Mouse (Mus musculus) layer of hippocampus, adult 6 months (tissue): ENCODE results near the gene Vmn1r226. TPM values are rescaled to one million over a fixed set of nuclear protein-coding genes. Genes with fewer than 3 reads are reported as not detected.

Source experiments
- long read RNA-seq, 2 experiments: library from polyadenylated mRNA; unstranded; transcript quantifications; one replicate each; pipeline ENCODE4 v2.0.0; 2019 to 2020
- polyA plus RNA-seq: library from polyadenylated mRNA; unstranded; fragments of <200 nt; fragmentation: Nextera tagmentation; gene quantifications from 2 replicates; pipeline ENCODE4 v1.2.3, GENCODE M21; 2021

The Vmn1r226 gene
- not detected in 2 replicates for polyA plus RNA-seq
- long read RNA-seq, experiment 1: 0 reads
- long read RNA-seq, experiment 2: 0 reads

DNA sequence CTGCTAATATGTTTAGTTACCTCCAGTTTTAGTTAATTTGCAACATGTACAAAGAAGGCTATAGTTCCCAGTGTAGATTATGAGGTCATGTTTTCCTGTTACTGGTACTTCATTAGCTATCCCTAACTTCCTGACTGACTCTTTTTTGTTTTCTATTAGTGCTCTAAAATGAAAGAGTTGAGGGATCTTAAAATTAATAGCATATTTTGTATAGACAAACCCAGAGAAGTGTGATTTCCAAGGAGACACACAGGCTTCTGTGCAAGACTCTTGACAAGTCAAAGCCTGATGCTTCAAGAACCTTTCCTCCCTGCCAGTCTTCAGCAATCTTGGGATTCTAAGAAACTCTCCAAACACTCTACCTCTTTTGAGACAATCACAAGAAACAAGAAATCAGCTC, at the start of gene Vmn1r226:
TSS of gene Vmn1r226 (plus strand) at position 301 of the 400 bp plus-strand sequence.

DNA sequence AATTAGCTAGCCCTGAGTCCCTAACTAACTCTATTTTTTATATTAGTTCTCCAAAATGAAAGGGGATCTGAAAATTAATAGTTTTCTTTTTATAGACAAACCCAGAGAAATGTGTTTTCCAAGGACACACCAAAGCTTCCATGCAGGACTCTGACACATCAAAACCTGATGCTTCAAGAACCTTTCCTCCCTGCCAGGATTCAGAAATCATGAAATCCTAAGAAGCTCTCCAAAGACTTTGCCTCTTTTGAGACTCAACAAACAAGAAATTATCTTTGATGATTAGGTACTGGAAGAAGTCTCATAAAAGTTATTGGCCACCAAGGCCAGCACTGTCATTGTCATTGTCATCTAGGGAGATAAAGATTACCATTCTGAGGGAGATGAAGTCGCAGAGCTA, 46.9 kb downstream of the Vmn1r226 start, which contains the start of gene Vmn1r227:
TSS of gene Vmn1r227 (plus strand) at position 301 of the 400 bp plus-strand sequence.

Other genes with a start within 250 kb of the Vmn1r226 start
- not detected in 2 replicates for gene Vmn2r108, start 201.5 kb upstream of the Vmn1r226 start, polyA plus RNA-seq
- not detected in 2 replicates for gene Vmn1r225, start 184.7 kb upstream of the Vmn1r226 start, polyA plus RNA-seq
- not detected in 2 replicates for gene Vmn2r109, start 118.1 kb upstream of the Vmn1r226 start, polyA plus RNA-seq
- gene Vmn2r110, start 86.4 kb upstream of the Vmn1r226 start, polyA plus RNA-seq: not detected in 2 replicates
- gene Fpr-rs3, start 58.0 kb upstream of the Vmn1r226 start, polyA plus RNA-seq: not detected in 2 replicates
- not detected in 2 replicates for gene Vmn1r227, start 47.0 kb downstream of the Vmn1r226 start, polyA plus RNA-seq
- gene Vmn1r228, start 103.3 kb downstream of the Vmn1r226 start, polyA plus RNA-seq: not detected in 2 replicates
- not detected in 2 replicates for gene Vmn1r229, start 128.7 kb downstream of the Vmn1r226 start, polyA plus RNA-seq
- gene Vmn1r230, start 157.6 kb downstream of the Vmn1r226 start, polyA plus RNA-seq: not detected in 2 replicates
- not detected in 2 replicates for gene Vmn1r231, start 222.2 kb downstream of the Vmn1r226 start, polyA plus RNA-seq
- not detected in 2 replicates for gene Vmn1r232, start 236.9 kb downstream of the Vmn1r226 start, polyA plus RNA-seq